Mouse (Mus musculus) adrenal gland, postnatal 25 days (tissue): Measurements from ENCODE around the gene Cryba4. TPM values are rescaled to one million over a fixed set of nuclear protein-coding genes. Genes with fewer than 3 reads are reported as not detected.
A peak's percentile ranks its signal among the peaks of the same experiment; 100 is the strongest.

Source experiments
- DNase-seq: peaks from one replicate; pipeline ENCODE4 v3.0.0; 2021; ENCODE audit warnings: mixed read lengths
- total RNA-seq: library from RNA; stranded (reverse); gene quantifications from 2 replicates; pipeline ENCODE4 v1.2.3, GENCODE M21; 2021

Gene Cryba4
- total RNA-seq, 1 experiment from 2014 or later: 14.8 TPM

DNA sequence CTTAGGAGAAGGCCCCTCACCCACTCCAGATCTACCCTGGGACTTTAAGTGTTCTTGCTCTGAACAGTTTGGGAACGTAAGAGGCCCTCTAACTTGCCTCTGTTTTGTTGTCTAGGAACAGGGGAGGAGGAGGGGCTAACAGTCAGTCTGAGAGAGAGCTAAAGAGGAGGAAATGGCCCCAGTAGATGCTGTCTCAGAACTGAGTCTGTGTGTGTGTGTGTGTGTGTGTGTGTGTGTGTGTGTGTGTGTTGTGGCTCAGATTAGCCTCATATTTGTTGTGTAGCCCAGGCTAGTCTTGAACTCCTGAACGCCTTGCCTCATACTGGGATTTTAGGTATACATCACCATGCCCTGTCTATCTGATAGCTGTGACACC, 34.3 kb upstream of the Cryba4 start:
- DNase-seq: no peak

DNA sequence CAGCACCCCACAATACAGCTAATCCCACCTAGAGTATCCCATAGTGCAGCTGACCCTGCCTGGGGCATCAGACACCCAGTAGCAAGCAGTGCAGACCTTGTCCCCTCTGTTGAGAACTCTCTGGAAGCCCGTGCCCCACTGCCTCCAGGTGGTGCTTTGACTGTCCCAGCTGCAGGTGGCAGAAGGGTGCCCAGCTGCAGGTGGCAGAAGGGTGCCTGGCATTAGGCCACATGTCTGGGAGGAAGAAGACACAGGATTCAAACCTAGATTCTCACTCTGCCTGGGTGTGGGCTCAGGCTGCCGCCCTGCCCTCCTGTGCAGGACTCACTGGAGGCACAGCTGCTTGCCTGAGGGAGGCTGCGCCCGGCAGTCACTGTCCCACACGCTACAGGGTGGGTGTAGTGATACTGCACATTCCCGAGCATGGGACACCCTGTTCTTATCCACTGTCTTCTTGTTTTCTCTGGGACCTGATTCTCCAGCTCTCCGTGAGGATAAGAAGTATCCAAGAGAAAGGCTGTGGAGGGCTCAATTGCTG, 33.3 kb upstream of the Cryba4 start:
- DNase-seq: no peak

DNA sequence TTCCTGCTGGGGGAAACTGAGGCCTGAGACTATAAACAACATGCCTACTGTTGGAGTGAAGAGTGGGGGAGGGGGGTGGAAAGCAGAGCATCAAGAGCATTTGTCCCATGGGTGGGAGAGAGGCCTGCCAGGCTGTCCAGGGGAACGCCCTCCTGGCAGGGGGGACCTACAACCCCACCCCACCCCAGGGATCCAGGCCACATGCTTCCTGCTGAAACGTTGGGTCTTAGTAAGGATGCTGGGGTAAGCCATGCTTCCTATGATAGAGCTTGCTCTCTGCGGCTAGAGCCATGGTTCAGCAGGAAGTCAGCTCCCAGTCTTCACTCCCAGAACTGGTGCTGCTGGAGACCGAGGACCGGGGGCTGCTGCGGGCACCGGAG, 31.9 kb upstream of the Cryba4 start:
- no peak for DNase-seq

GRCm38 (mm10) chr5:112283543-112284202, 31.4 kb upstream of the Cryba4 start:
- DNase-seq: no peak

DNA sequence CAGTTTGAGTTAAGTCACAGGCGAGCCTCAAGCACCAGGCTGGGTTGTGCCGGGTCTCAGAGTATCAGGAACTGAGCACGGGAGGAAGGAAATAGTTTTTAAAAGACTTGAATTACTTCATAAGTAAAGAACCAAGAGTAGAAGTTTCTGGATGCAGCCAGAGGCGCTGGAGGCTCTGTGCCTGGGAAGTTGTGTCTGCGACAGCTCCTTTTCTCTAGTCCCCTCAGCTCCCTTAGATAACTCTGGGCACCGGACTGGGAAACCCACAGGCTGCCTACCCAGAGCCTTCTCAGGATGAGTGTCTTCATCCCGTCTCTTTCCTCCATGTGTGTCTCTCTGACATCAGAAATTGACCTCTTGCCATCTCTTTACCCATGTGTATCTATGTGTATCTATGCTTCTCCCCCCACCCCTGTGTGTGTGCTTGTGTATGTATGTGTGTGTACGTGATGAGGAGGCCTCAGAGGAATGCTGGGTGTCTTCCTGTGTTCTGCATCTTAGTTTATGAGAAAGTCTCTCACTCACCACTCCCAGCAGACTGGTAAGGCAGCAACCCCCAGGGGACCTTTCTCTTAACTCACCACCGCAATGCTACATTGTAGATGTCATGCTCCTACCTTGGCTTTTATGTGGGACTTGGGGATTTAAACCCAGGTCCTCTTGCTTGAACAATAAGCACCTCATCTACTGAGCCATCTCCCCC, 30.6 kb upstream of the Cryba4 start:
- no peak for DNase-seq

DNA sequence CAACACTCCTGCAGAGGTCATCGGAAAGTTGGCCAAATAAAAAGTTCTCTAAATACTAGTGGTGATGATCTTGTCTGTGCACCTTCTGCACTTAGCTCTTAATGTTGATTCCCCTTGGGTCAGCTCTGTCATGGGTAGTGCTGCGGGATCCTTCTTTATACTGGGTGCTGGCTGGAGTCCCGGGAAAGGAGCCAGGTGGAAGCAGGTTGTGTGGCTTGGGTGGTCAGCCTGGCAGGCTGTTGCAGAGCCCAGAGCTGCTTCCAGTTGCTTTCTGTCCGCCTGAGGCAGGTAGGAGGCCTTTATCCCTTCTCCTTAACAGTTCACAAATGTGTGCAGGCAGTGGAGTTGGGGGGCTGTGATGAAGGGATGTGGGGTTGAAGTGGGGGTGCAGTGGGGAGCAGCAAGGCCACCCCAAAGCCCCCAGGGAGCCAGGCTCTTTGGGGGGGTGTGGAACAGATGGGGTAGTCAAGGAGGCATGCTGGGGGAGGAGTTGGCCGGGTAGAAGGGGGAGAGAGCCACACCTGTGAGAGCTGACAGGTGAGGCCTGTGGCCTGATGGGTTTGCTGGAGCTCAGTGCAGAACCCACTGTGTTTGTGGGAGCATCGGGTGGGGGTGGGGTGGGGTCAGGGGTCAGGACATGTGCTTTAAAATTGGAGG, 29.9 kb upstream of the Cryba4 start:
- DNase-seq: no peak

GRCm38 (mm10) chr5:112281676-112282075, 29.4 kb upstream of the Cryba4 start:
- DNase-seq: peak; percentile 4

DNA sequence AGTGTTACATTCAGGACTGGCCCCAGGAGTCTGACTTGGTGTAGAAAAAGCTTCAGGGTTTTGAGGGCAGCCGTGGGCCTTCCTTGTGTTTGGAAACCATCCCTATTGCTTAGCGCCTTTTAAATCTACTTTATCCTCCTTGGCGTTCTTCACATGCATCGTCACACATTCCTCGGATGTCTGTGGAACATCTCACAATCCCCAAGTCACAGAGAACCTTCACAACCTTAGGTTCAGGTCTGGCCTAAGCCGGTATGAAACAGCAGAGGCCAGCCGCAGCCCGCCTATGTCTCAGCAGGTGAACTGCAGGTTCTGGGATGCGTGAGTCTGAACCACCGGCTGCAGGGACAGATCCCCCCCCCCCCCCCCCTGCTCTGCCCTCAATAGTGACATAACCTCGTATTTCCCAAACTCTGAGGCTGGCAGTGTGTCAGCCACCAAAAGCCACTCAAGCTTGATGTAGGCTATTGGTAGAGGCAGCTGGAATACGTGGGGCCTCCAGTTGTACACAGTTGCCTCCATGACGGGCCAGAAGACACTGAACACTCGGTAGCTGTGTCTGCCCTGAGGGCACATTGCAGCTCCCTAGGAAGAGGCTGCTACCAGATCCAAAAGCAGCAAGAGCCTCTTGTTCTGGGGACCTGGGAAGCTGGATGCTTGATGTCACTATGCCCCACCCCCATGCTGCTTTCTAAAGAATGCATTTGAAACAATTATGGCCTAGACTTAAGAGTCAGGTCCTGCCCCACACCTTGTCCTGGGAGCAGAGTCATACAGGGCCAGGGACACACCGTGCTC, 28.7 kb upstream of the Cryba4 start:
- peak; percentile 27 for DNase-seq

- DNase-seq: peak; percentile 3
Measured at GRCm38 (mm10) chr5:112280151-112280550, 27.8 kb upstream of the Cryba4 start.

DNA sequence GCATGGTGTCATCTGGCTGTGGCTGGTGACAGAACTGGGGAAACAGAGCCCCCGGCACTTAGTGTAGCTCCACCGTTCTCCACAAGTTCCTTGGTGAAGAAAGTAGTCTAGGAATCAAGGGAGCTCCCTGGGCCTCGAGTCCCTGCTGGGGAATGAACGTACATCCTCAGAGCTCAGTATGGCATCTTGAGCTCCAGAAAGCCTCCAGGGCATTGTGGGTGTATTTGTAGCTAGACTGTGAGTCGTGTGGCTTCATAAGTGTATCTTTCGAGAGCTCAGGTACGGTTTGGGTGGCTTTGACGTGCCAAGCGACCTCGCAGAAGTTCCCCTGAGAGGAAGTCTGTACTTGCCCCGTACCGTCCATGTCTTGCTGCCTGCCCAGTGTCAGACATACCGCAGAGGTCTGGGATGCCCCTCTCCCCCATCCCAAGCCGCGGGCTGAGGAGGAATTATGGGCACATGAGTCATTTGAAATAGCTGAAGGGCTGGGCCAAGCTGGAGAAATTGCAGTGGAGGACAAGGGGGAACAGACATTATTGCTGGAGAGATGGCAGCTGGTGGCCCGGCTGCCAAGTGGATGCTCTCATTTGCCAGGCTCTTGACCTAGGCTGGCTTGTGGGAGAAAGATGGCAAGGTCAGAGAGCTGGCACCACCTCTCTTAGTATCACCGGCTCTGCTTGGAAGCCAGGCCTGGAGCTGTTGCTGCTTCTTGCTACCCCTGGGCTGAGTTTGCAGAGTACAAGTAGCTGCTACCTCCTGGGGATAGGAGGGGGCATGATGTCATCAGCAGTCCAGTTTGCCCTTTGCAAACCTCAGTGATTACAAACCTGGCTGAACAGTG, 27.1 kb upstream of the Cryba4 start:
- DNase-seq: peak; percentile 58

GRCm38 (mm10) chr5:112277906-112278470, 25.7 kb upstream of the Cryba4 start:
- DNase-seq: peak; percentile 12

DNA sequence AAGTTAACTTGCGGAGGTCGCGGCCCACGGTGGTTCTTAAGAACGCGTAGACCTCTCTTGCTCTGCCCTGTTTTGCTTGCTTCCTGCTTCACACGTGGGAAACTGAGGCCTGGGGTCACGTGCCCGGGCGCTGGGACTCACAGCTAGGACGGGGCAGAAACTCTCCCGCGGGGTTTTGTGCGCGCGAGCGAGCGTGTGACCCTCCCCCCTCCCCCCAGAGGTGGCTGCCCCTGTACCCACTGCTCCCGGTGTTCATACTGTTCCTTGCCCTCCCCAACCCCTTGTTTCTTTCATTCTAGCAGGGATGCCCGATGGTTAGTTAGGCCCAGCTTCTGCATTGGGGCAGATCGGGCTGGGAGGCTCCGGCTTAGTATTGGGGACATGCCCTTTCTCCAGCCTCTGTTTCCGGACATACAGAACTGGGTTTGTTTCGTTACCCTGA, 24.6 kb upstream of the Cryba4 start:
- DNase-seq: no peak

DNA sequence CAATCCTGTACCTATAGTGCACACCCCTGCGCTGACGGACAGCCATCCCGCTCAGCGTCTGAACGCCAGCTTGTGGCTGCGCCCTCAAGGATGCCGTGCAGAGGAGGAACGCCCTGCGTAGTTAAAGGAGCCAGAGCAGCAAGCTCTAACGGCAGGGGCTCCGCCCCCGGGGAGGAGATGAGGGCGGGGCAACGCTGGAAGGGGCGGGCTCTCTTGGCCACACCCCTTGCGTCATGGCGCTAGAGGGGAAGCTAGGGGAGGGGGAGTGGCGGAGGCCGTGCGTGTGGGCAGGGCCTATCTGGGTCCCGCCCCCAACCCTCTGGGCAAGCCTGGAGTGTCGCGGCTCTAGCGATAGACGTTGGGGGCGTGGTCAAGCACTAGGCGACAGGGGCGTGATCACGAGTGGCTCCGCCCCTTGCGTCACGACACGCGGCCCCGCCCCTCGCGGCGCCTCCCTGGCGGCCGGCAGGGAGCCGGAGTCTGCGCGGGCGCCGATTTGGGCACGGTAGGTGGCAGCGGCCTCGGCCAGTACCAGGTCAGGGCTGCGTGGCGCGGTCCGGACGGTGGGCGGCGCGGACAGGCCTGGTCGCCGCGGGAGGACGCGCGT, 24.1 kb upstream of the Cryba4 start, which contains the start of gene Tpst2:
Tpst2 (plus strand) TSS at position 425 of the 607 bp plus-strand sequence.
- DNase-seq: peak; percentile 99

GRCm38 (mm10) chr5:112275021-112275804, 22.9 kb upstream of the Cryba4 start:
- DNase-seq: peak; percentile 2

GRCm38 (mm10) chr5:112273746-112274463, 21.6 kb upstream of the Cryba4 start:
- no peak for DNase-seq

DNA sequence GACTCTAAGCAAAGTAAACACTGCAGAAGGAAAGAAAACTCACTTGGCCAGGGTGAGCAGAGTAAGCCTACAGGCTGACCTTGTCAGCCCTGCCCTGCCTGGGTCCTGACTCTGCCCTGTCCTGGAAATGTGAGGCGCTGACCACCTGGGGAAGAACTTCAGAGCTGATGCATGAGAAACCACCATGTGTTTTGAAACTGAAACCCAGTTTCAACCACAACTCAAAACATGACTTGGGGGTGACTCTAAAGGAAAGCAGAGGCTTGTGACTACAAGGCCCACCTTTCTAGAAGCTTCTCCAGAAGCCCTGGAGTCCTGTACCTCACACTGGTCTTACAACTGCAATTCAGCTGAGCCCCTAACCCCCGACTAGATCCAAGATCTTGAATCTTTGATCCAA, 20.6 kb upstream of the Cryba4 start:
- DNase-seq: peak; percentile 0

DNA sequence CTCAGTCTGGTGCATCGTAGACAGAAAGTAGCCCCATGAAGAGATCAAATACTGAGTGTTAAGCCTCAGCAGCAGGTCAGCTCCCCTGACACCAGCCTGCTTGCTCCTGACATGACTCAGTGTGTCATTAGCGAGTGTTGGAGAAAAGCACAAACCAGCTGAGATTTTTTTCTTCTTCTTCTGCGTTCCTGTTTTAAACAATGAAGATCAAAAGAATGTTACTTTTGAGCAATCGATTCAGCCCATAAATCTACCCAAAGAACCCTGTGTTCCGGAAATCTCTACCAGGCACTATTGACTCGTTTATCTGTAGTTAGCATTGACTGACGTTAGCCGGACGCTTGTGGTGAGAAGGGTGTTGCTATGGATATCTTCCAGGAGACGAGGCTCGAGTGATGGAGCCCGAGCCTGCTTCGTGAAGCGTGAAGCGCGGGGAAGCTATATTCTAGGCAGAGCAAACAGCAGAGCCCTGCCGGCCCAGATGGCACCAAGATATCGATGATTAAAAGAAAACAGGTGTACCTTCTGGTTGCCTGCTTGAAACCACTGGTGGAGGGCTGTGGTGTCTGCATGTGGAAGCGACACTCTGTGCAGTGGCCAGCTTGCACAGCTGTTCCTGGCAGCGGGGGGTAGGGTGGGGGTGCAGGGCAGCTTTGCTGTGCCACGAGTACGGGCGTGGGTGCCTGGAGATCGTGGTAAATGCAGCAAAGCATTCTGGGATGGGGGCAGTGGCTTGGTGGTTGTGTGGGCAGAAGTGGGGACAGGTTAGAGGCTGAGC, 18.6 kb upstream of the Cryba4 start:
- DNase-seq: no peak
